14 mouse cellular contexts compared by ENCODE assay signal in the genomic region with DNA sequence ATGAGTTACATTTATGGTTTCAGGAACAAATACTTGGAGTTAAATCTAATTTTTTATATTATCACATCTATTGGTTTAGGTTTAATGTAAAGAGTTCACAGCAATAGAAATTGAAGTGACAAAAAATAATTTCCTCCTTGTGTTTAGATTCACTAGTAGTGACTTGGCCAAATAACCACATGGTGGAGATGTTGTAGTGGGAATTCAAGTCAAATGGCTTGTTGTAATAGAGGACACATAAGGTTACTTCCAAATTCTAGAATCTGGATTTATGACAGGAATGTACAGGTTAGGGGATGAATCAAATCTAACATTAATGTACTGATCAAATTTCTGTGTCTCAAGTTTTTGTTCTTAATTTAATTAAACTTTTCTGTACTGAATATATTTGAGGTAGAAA.
DNase-seq lines count a peak whose midpoint lies in the region; ATAC-seq and TF ChIP-seq lines count a peak whose summit lies in the region.
"Had no signal": no experiment of that assay in that cellular context is flagged by ENCODE, and none has a peak within 500 bp of the region (broad histone marks: within the 10 kb centered on the region; RNA-seq: fewer than 3 reads in every experiment).

No protein-coding gene starts in this region.

- H3K27ac ChIP-seq in forebrain, embryonic 14.5 days (ENCODE audit: low read depth, low read length): no peak overlapping the region
- no peak overlapping the region for H3K27ac ChIP-seq in forebrain, embryonic 12.5 days
- no peak overlapping the region for H3K27ac ChIP-seq in left cerebral cortex, adult 2 months
- H3K27ac ChIP-seq: heart, embryonic 10.5 days had no signal

- H3K4me1 ChIP-seq in forebrain, embryonic 14.5 days (ENCODE audit: control insufficient read depth, insufficient read depth, low read length): no peaks in the 10 kb centered on the region
- no peaks in the 10 kb centered on the region for H3K4me1 ChIP-seq in forebrain, embryonic 12.5 days
- H3K4me1 ChIP-seq: heart, embryonic 10.5 days had no signal

- TF ChIP-seq POLR2A in brain, embryonic 14.5 days (IDR thresholded peaks at IDR 0.05; ENCODE audit: borderline replicate concordance, extremely low read depth, insufficient read depth, insufficient read length, poor library complexity, severe bottlenecking): no peak

- peak; percentile 67 for DNase-seq in forebrain, embryonic 14.5 days (ENCODE audit: low spot score)
- no peak for DNase-seq in left cerebral cortex, adult 2 months (ENCODE audit: extremely low spot score in 1 of 2, low spot score in 2 of 2)
- no peak for DNase-seq in left cerebral cortex, postnatal 4 days
- peak; percentile 83 for DNase-seq in brain, embryonic 14.5 days (ENCODE audit: low read depth)
- peak; percentile 58 for DNase-seq in retina, embryonic 14.5 days (ENCODE audit: low spot score)
- DNase-seq in gastrocnemius, postnatal 25 days: no peak
- DNase-seq: adrenal gland, postnatal 25 days; heart, postnatal 36 days; kidney, adult 2 months; liver; lung, adult 2 months had no signal

- TF ChIP-seq CTCF in left cerebral cortex, adult 2 months (IDR thresholded peaks at IDR 0.05): peak; percentile 6; the same call in 1 of the 2 replicates
- TF ChIP-seq CTCF in brain, embryonic 14.5 days (IDR thresholded peaks at IDR 0.05; ENCODE audit: borderline replicate concordance, extremely low read depth, insufficient read depth, insufficient read length): no peak

- ATAC-seq in forebrain, embryonic 14.5 days: no peak
- ATAC-seq in forebrain, embryonic 12.5 days (ENCODE audit: low FRiP score): no peak
- no peak for ATAC-seq in erythroblast, adult 5-6 weeks (replicated peaks; ENCODE audit: low FRiP score, poor library complexity, severe bottlenecking)

- no peaks in the 10 kb centered on the region for H3K9me3 ChIP-seq in forebrain, embryonic 14.5 days (replicated peaks; ENCODE audit: control insufficient read depth, low read length)
- H3K9me3 ChIP-seq in forebrain, embryonic 12.5 days: no peaks in the 10 kb centered on the region
- H3K9me3 ChIP-seq: heart, embryonic 10.5 days had no signal

- no peak overlapping the region for H3K4me2 ChIP-seq in forebrain, embryonic 14.5 days (ENCODE audit: low read length)
- no peak overlapping the region for H3K4me2 ChIP-seq in forebrain, embryonic 12.5 days

- intact Hi-C loops in left cerebral cortex, adult 2 months (cut with DNase I): no loop called here
- intact Hi-C loops in left cerebral cortex, postnatal 4 days (cut with DNase I): no loop called here

- H3K36me3 ChIP-seq in forebrain, embryonic 14.5 days (ENCODE audit: control insufficient read depth, insufficient read depth, low read length): no peaks in the 10 kb centered on the region
- H3K36me3 ChIP-seq in forebrain, embryonic 12.5 days (replicated peaks): no peaks in the 10 kb centered on the region
- H3K36me3 ChIP-seq: heart, embryonic 10.5 days had no signal

- no peak overlapping the region for H3K9ac ChIP-seq in forebrain, embryonic 14.5 days (ENCODE audit: low read length)
- H3K9ac ChIP-seq in forebrain, embryonic 12.5 days: no peak overlapping the region

- no peak overlapping the region for H3K4me3 ChIP-seq in forebrain, embryonic 14.5 days (ENCODE audit: low read depth, low read length)
- no peak overlapping the region for H3K4me3 ChIP-seq in forebrain, embryonic 12.5 days (replicated peaks)
- no peak overlapping the region for H3K4me3 ChIP-seq in left cerebral cortex, adult 2 months
- H3K4me3 ChIP-seq: heart, embryonic 10.5 days had no signal

- no peaks in the 10 kb centered on the region for H3K27me3 ChIP-seq in forebrain, embryonic 14.5 days (replicated peaks; ENCODE audit: control insufficient read depth, insufficient read depth, low read length)
- no peaks in the 10 kb centered on the region for H3K27me3 ChIP-seq in forebrain, embryonic 12.5 days

Comparison
In these comparisons a context has a peak if more than half of its experiments do, and no peak if none do; other contexts are left out.
1. DNase-seq: peak in forebrain, embryonic 14.5 days (single experiment), brain, embryonic 14.5 days (single experiment) and retina, embryonic 14.5 days (single experiment); none in left cerebral cortex, adult 2 months (0 of 2), left cerebral cortex, postnatal 4 days (single experiment) and gastrocnemius, postnatal 25 days (single experiment).